Mouse (Mus musculus): ENCODE data around the gene Sin3a. TPM values are rescaled to one million over a fixed set of nuclear protein-coding genes. Genes with fewer than 3 reads are reported as not detected.

The Sin3a gene
- polyA plus RNA-seq, 1 experiment from 2014 or later = 10.4 TPM

DNA sequence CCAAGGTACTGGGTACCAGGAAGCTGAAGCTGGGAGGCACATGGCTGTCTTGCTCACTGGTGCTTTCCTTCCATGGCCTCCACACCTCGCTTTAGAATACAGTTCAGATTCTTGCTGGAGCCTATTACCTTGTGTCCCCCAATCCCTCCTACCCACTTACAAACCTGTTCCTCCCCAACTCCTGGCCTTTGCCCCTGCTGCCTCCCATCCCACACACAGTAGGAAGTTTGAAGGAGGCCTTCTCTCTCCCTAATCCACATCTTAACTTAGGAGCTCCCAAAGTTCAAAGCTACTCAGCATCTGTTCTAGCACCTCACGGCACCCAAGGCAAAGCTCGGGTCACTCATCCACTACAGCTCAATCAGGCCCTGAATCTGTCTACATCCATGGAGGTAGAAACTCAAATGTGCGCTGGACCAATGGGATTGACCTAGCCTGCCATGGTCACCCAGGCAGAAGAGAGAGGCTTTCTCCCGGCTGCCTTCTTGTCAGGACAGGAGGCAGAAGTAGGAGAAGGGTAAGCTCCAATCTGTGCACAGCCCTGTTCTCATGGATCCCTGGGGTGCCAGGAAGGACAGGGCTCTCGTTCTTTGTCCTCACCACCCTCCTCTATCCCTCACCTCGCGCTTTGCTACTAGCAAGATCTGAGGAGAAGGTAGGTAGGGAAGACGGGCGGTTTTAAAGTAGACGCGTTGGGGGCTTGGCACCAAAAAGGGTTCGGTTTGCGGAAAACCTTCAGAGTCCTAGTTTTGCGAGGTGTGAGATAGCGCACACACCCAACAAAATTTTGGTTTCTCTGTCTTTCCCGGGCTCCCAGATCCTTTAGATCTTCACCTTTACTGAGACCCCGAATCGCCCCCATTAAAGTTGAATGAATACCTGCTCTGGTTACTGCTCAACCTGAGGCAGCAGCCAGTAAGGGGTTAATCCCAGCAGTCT, 75.6 kb downstream of the Sin3a start:
- peaks cover 3% of the 10 kb centered on the region; the same call in 1 of the 2 replicates for H3K4me1 ChIP-seq (replicated peaks; ENCODE audit: control insufficient read depth, insufficient read depth)

DNA sequence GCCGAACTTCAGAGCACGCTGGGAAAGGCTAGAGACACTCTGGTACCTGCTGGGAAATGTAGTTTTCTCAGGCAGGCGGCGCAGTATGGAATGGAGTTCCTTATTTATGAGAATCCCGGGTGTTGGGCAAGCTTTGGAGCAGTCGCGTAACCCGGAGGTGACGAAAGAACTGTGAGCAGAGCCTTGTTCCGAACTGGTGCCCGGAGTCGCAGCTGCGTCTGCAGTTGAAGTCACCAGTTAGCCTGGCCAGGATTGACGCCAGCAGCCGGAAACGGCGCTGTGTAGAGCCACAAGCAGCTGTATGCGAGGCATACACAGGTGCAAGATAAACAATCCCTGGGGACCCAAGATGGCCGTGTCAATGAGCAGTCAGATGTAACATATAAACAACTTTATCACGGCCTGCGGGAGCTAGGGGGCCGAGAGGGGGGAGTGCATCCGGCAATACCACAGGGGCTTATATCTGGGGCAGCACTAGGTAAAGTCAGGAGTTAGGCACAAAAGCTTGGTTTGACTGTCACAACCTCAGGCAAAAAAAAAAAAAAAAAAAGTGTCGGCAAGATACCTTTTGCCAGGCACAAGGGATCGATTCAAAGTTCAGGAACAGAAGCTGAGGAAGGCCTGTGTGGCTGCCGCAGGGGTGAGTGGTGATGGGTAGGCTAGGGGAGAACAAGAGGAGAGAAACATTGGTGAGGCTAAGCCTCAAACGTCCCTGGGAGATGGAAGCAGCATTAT, 76.5 kb downstream of the Sin3a start, which contains the start of gene Neil1:
TSS of gene Neil1 (minus strand) at position 162 of the 735 bp plus-strand sequence.
- H3K4me2 ChIP-seq (replicated peaks; ENCODE audit: low read depth) = peak within 1 kb of the TSS; percentile 84
- WGBS = 1% methylated on average over 27 of the region's 27 CpGs
- ATAC-seq (ENCODE audit: low FRiP score, low TSS enrichment) (peak; percentile 94), DNase-seq (ENCODE audit: low spot score) (peak; percentile 87)
- H3K4me3 ChIP-seq (ENCODE audit: low read depth, low read length) = peak within 1 kb of the TSS; percentile 52
- no peaks in the 10 kb centered on the region for H3K9me3 ChIP-seq (ENCODE audit: control insufficient read depth, low read length)
- H3K27ac ChIP-seq (replicated peaks) = peak within 1 kb of the TSS; percentile 93
- H3K9ac ChIP-seq (ENCODE audit: low read length) = peak within 1 kb of the TSS; percentile 77
- H3K27me3 ChIP-seq (ENCODE audit: control insufficient read depth, insufficient read depth, low read length) = no peaks in the 10 kb centered on the region
- peak; percentile 56 for TF ChIP-seq CTCF (IDR thresholded peaks at IDR 0.05; ENCODE audit: low read depth)
- peak; percentile 78 for TF ChIP-seq EP300 (optimal IDR thresholded peaks at IDR 0.05)
- H3K4me1 ChIP-seq (replicated peaks; ENCODE audit: control insufficient read depth, insufficient read depth) = peaks cover 3% of the 10 kb centered on the region; the same call in 1 of the 2 replicates
- H3K36me3 ChIP-seq (ENCODE audit: control insufficient read depth, insufficient read depth, low read length) = no peaks in the 10 kb centered on the region

More for the DNA sequence above, 75.6 kb downstream of the Sin3a start:
- ATAC-seq (ENCODE audit: low FRiP score, low TSS enrichment) = peak; percentile 19
- Histone ChIP-seq H3K27ac (replicated peaks) (peak overlapping the region; percentile 93), H3K4me3 (ENCODE audit: low read depth, low read length) (peak overlapping the region; percentile 52), H3K27me3 (ENCODE audit: control insufficient read depth, insufficient read depth, low read length) (no peaks in the 10 kb centered on the region), H3K36me3 (ENCODE audit: control insufficient read depth, insufficient read depth, low read length) (no peaks in the 10 kb centered on the region), H3K9ac (ENCODE audit: low read length) (peak overlapping the region; percentile 77), H3K4me2 (replicated peaks; ENCODE audit: low read depth) (peak overlapping the region; percentile 84), H3K9me3 (ENCODE audit: control insufficient read depth, low read length) (no peaks in the 10 kb centered on the region)
- 6% methylated on average over 19 of the region's 19 CpGs for WGBS
- no peak for DNase-seq (ENCODE audit: low spot score)
- TF ChIP-seq CTCF (IDR thresholded peaks at IDR 0.05; ENCODE audit: low read depth) (no peak), EP300 (optimal IDR thresholded peaks at IDR 0.05) (no peak)

DNA sequence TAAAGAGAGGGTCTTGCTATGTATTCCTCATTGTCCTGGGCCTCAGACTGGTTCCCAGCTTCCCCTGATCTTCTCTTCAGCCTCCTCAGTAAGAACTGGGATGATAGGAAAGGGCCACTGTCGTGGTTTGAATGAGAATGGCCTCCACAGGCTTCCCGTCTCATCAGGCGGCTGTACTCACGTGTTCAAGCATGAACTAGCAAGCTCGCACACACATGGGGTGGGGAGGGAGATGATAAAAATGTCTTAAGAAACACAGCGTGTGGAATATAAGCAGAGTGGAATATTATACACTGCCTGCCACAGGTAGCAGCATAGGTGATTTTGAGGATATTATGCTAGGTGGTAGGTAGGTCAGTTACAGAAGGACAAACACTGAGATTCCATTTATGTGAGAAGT, 77.2 kb downstream of the Sin3a start:
- peak overlapping the region; percentile 93 for H3K27ac ChIP-seq (replicated peaks)
- no peak overlapping the region; the same call in 1 of the 2 replicates for H3K9ac ChIP-seq (ENCODE audit: low read length)
- no peaks in the 10 kb centered on the region for H3K36me3 ChIP-seq (ENCODE audit: control insufficient read depth, insufficient read depth, low read length)
- WGBS = 49% methylated on average over 6 of the region's 6 CpGs
- DNase-seq (ENCODE audit: low spot score) (no peak), ATAC-seq (ENCODE audit: low FRiP score, low TSS enrichment) (no peak)
- H3K4me1 ChIP-seq (replicated peaks; ENCODE audit: control insufficient read depth, insufficient read depth) = peaks cover 3% of the 10 kb centered on the region; the same call in 1 of the 2 replicates
- TF ChIP-seq EP300 (optimal IDR thresholded peaks at IDR 0.05) (no peak), CTCF (IDR thresholded peaks at IDR 0.05; ENCODE audit: low read depth) (no peak)
- H3K4me2 ChIP-seq (replicated peaks; ENCODE audit: low read depth) = peak overlapping the region; percentile 84
- no peaks in the 10 kb centered on the region for H3K9me3 ChIP-seq (ENCODE audit: control insufficient read depth, low read length)
- peak overlapping the region; percentile 52; the same call in 1 of the 2 replicates for H3K4me3 ChIP-seq (ENCODE audit: low read depth, low read length)
- H3K27me3 ChIP-seq (ENCODE audit: control insufficient read depth, insufficient read depth, low read length) = no peaks in the 10 kb centered on the region

DNA sequence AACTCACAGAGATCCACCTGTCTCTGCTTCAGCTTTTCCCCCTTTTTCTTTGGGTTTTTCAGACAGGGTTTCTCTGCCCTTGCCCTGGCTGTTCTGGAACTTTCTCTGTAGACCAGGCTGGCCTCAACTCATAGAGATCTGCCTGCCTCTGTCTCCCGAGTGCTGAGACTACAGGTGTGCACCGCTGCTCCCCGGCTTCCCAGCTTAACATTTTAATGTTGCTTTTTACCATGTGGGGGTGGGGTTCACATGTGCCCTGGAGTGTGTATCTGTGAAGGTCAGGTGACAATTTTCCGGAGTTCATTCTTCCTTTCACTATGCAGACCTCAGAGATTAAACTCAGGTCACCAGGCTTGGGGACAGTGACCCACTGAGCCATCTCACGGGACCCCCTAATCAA, 78.4 kb downstream of the Sin3a start:
- H3K4me2 ChIP-seq (replicated peaks; ENCODE audit: low read depth) = no peak overlapping the region
- peaks cover 3% of the 10 kb centered on the region; the same call in 1 of the 2 replicates for H3K4me1 ChIP-seq (replicated peaks; ENCODE audit: control insufficient read depth, insufficient read depth)
- 0 out of 2 replicates have a peak, but pooled peaks cover 2% of the 10 kb centered on the region for H3K36me3 ChIP-seq (ENCODE audit: control insufficient read depth, insufficient read depth, low read length)
- DNase-seq (ENCODE audit: low spot score) = no peak
- 73% methylated on average over 5 of the region's 5 CpGs for WGBS
- H3K27ac ChIP-seq (replicated peaks) = no peak overlapping the region
- H3K9ac ChIP-seq (ENCODE audit: low read length) = no peak overlapping the region
- H3K4me3 ChIP-seq (ENCODE audit: low read depth, low read length) = no peak overlapping the region
- no peak for ATAC-seq (ENCODE audit: low FRiP score, low TSS enrichment)
- H3K27me3 ChIP-seq (ENCODE audit: control insufficient read depth, insufficient read depth, low read length) = no peaks in the 10 kb centered on the region
- H3K9me3 ChIP-seq (ENCODE audit: control insufficient read depth, low read length) = no peaks in the 10 kb centered on the region
- no peak for TF ChIP-seq CTCF (IDR thresholded peaks at IDR 0.05; ENCODE audit: low read depth)
- TF ChIP-seq EP300 (optimal IDR thresholded peaks at IDR 0.05) = no peak

DNA sequence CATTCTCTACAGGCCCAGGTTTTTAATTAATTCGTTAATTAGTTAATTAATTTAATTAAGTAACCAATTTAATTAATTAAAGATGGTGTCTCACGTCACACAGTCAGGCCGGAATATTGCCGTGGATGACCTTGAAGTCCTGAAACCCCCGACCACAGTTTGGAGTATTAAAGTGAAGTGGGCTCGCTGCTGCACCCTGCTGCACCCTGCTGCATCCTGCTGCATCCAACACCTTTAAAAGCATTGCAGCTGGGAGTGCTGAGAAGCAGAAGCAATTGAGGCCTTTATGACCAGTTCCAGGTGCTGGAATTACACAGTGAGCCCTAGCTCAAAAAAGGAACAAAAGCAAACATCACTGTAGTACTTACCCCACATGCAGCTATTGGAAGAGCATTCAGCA, 80.5 kb downstream of the Sin3a start:
- 0 out of 2 replicates have a peak, but pooled peaks cover 4% of the 10 kb centered on the region for H3K36me3 ChIP-seq (ENCODE audit: control insufficient read depth, insufficient read depth, low read length)
- no peaks in the 10 kb centered on the region for H3K9me3 ChIP-seq (ENCODE audit: control insufficient read depth, low read length)
- no peak overlapping the region for H3K4me3 ChIP-seq (ENCODE audit: low read depth, low read length)
- no peak overlapping the region for H3K4me2 ChIP-seq (replicated peaks; ENCODE audit: low read depth)
- no peak for ATAC-seq (ENCODE audit: low FRiP score, low TSS enrichment)
- no peak overlapping the region for H3K27ac ChIP-seq (replicated peaks)
- no peaks in the 10 kb centered on the region for H3K27me3 ChIP-seq (ENCODE audit: control insufficient read depth, insufficient read depth, low read length)
- TF ChIP-seq EP300 (optimal IDR thresholded peaks at IDR 0.05) (no peak), CTCF (IDR thresholded peaks at IDR 0.05; ENCODE audit: low read depth) (peak; percentile 24; the same call in 1 of the 2 replicates)
- H3K4me1 ChIP-seq (replicated peaks; ENCODE audit: control insufficient read depth, insufficient read depth) = 0 out of 2 replicates have a peak, but pooled peaks cover 2% of the 10 kb centered on the region
- no peak overlapping the region for H3K9ac ChIP-seq (ENCODE audit: low read length)
- DNase-seq (ENCODE audit: low spot score) = no peak
- WGBS = 55% methylated on average over 6 of the region's 6 CpGs

All from stomach, postnatal 0 days (tissue).